Mouse (Mus musculus) lung, embryonic 14.5 days (tissue): Measurements from ENCODE around the gene Nt5c1a. TPM values are rescaled to one million over a fixed set of nuclear protein-coding genes. Genes with fewer than 3 reads are reported as not detected.

Source experiments
- ATAC-seq: fragments of 200-750 bp; cut with Nextera tagmentation; 2 replicates; pipeline ENCODE4 v1.8.0; 2017; ENCODE audit warnings: mild to moderate bottlenecking, moderate TSS enrichment, moderate library complexity; ENCODE audit not compliant: insufficient read depth
- DNase-seq: peaks from one replicate; pipeline ENCODE4 v3.0.0-alpha.2; 2015
- H3K27ac ChIP-seq: fragments of 300-500 bp; sonication (generic); 2 replicates; pipeline ENCODE4 v1.5.1; 2014; ENCODE audit warnings: low read depth, mild to moderate bottlenecking, moderate library complexity
- H3K27me3 ChIP-seq: fragments of 300-500 bp; sonication (generic); 2 replicates; pipeline ENCODE4 v1.6.1; 2014; ENCODE audit warnings: low read length, control low read depth; ENCODE audit not compliant: insufficient read depth
- H3K36me3 ChIP-seq: fragments of 300-500 bp; sonication (generic); 2 replicates; pipeline ENCODE4 v1.6.1; 2014; ENCODE audit warnings: control low read depth; ENCODE audit not compliant: insufficient read depth
- H3K4me1 ChIP-seq: fragments of 300-500 bp; sonication (generic); 2 replicates; pipeline ENCODE4 v1.6.1; 2014; ENCODE audit warnings: antibody characterized with exemption, control low read depth; ENCODE audit not compliant: insufficient read depth
- H3K4me2 ChIP-seq: fragments of 300-500 bp; sonication (generic); 2 replicates; pipeline ENCODE4 v1.6.1; 2014; ENCODE audit warnings: mild to moderate bottlenecking
- H3K4me3 ChIP-seq: fragments of 300-500 bp; sonication (generic); 2 replicates; pipeline ENCODE4 v1.5.1; 2014; ENCODE audit warnings: low read depth, low read length
- H3K9ac ChIP-seq: fragments of 300-500 bp; sonication (generic); 2 replicates; pipeline ENCODE4 v1.6.1; 2014
- H3K9me3 ChIP-seq: fragments of 300-500 bp; sonication (generic); 2 replicates; pipeline ENCODE4 v1.6.1; 2016; ENCODE audit warnings: low read depth, low read length, control low read depth
- CTCF ChIP-seq: IDR thresholded peaks from 2 replicates; pipeline ENCODE4 v1.5.1; 2016; ENCODE audit warnings: antibody characterized with exemption, low read depth
- WGBS: fragments of 180-500 bp; shearing (Covaris S2); extraction: QIAGEN DNeasy Blood & Tissue Kit; methylation state at CpG from one replicate; pipeline ENCODE4 v1.1.7; 2014; 5-methylcytosine and 5-hydroxymethylcytosine counted together
- polyA plus RNA-seq: library from polyadenylated mRNA; unstranded; fragments of >200 nt; fragmentation: Nextera tagmentation; extraction: Ambion mirVana; gene quantifications from 2 replicates; pipeline ENCODE4 v1.2.1, GENCODE M21; 2014

Nt5c1a gene
- polyA plus RNA-seq, 1 experiment from 2014 or later = not detected

DNA sequence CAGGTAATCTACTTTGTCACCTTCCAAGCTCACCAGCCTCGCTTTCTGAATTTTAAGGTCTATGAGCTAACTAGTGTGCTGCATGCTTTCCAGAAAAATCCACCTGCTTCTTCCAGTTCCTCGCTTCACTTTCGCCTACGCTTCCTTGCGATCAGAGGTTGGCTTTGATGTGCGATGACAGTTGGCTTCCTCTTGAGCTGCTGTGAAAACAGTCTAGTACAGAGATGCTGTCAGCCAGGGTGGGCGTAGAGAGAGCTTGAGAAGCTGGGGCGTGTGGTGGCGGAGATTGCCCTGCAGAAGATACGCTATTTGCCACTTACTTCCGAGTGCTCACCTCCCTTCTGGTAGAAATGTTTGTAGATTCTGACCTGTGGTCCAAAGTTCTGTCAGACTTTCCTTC lies 9.0 kb upstream of the Nt5c1a start:
- no peak overlapping the region for H3K9ac ChIP-seq
- H3K27ac ChIP-seq = no peak overlapping the region
- H3K4me3 ChIP-seq = no peak overlapping the region
- H3K4me1 ChIP-seq = no peaks in the 10 kb centered on the region
- no peaks in the 10 kb centered on the region for H3K36me3 ChIP-seq
- H3K27me3 ChIP-seq = peaks cover 7% of the 10 kb centered on the region; the same call in 1 of the 2 replicates
- DNase-seq (no peak), ATAC-seq (no peak)
- no peaks in the 10 kb centered on the region for H3K9me3 ChIP-seq
- WGBS = 59% methylated on average over 11 of the region's 11 CpGs
- no peak for TF ChIP-seq CTCF
- H3K4me2 ChIP-seq = no peak overlapping the region

DNA sequence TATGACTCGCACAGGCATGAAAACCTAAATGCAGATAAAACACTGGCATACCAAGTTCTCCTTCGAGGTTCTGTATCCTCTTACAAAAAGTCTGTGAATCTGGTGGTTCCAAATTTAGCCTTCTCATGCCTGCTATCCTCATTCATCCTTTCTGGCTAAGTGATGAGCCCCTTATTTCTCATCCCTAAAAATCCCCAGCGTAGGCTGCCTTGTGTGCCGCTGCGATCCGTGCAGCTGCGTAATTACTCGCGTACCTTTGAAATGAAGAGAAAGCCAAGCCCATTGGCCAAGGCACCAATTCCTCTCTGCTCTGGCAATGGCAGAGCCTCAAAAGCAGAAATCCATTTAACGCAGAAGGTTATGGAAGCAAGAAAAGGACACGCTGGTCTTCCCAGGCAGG lies 7.5 kb upstream of the Nt5c1a start:
- no peaks in the 10 kb centered on the region for H3K4me1 ChIP-seq
- H3K27me3 ChIP-seq = peaks cover 7% of the 10 kb centered on the region; the same call in 1 of the 2 replicates
- DNase-seq (no peak), ATAC-seq (no peak)
- 87% methylated on average over 11 of the region's 11 CpGs for WGBS
- H3K9me3 ChIP-seq = no peaks in the 10 kb centered on the region
- no peak overlapping the region for H3K4me3 ChIP-seq
- no peak overlapping the region for H3K27ac ChIP-seq
- H3K36me3 ChIP-seq = no peaks in the 10 kb centered on the region
- H3K4me2 ChIP-seq = no peak overlapping the region
- H3K9ac ChIP-seq = no peak overlapping the region
- no peak for TF ChIP-seq CTCF

GRCm38 (mm10) chr4:123196695-123197094 lies 4.6 kb upstream of the Nt5c1a start:
- Histone ChIP-seq H3K9ac (no peak overlapping the region), H3K4me1 (no peaks in the 10 kb centered on the region), H3K9me3 (no peaks in the 10 kb centered on the region), H3K27ac (no peak overlapping the region), H3K27me3 (peaks cover 24% of the 10 kb centered on the region), H3K4me3 (no peak overlapping the region), H3K36me3 (no peaks in the 10 kb centered on the region), H3K4me2 (no peak overlapping the region)
- 44% methylated on average over 6 of the region's 6 CpGs for WGBS
- no peak for TF ChIP-seq CTCF
- no peak for DNase-seq
- ATAC-seq = no peak

GRCm38 (mm10) chr4:123200771-123201185 lies 526 bp upstream of the Nt5c1a start:
- Histone ChIP-seq H3K9ac (no peak overlapping the region), H3K27me3 (peaks cover 34% of the 10 kb centered on the region), H3K4me2 (peak overlapping the region; percentile 60), H3K9me3 (no peaks in the 10 kb centered on the region), H3K36me3 (no peaks in the 10 kb centered on the region), H3K27ac (no peak overlapping the region), H3K4me3 (peak overlapping the region; percentile 35), H3K4me1 (no peaks in the 10 kb centered on the region)
- 2% methylated on average over 15 of the region's 15 CpGs for WGBS
- TF ChIP-seq CTCF = peak; percentile 90
- DNase-seq = peak; percentile 85
- ATAC-seq = no peak

- no peak for TF ChIP-seq CTCF
- no peaks in the 10 kb centered on the region for H3K36me3 ChIP-seq
- WGBS = 9% methylated on average over 8 of the region's 8 CpGs
- H3K4me2 ChIP-seq = peak overlapping the region; percentile 60; the same call in 1 of the 2 replicates
- no peak overlapping the region for H3K27ac ChIP-seq
- no peak for ATAC-seq
- H3K27me3 ChIP-seq = peaks cover 31% of the 10 kb centered on the region
- H3K9me3 ChIP-seq = no peaks in the 10 kb centered on the region
- H3K4me3 ChIP-seq = no peak overlapping the region
- DNase-seq = no peak
- no peak overlapping the region for H3K9ac ChIP-seq
- H3K4me1 ChIP-seq = no peaks in the 10 kb centered on the region
Observed at GRCm38 (mm10) chr4:123202094-123202420, 753 bp downstream of the Nt5c1a start.

DNA sequence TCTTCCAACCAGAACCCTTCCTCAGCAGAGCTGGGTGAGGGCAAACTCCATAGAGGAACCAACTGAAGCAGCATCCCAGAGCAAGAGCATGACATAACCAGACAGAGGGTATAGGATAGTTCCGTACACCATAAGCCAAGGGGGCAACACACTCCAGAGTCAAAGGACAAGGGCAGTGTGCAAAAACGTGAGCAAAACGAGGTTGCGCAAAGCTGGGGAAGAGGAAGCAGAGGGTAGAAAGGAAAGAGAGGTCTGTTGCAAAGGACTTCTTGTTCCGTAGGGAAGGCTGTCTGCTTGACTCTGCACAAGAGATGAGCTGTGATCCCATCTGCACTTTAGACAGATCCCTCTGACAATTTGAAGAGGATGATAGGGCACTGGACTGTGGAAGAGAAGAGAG lies 6.0 kb downstream of the Nt5c1a start:
- DNase-seq (no peak), ATAC-seq (no peak)
- TF ChIP-seq CTCF = no peak
- no peaks in the 10 kb centered on the region for H3K9me3 ChIP-seq
- peaks cover 9% of the 10 kb centered on the region; the same call in 1 of the 2 replicates for H3K27me3 ChIP-seq
- H3K9ac ChIP-seq = no peak overlapping the region
- no peaks in the 10 kb centered on the region for H3K36me3 ChIP-seq
- H3K4me3 ChIP-seq = no peak overlapping the region
- H3K4me1 ChIP-seq = no peaks in the 10 kb centered on the region
- no peak overlapping the region for H3K27ac ChIP-seq
- WGBS = 61% methylated on average over 5 of the region's 5 CpGs
- H3K4me2 ChIP-seq = no peak overlapping the region

DNA sequence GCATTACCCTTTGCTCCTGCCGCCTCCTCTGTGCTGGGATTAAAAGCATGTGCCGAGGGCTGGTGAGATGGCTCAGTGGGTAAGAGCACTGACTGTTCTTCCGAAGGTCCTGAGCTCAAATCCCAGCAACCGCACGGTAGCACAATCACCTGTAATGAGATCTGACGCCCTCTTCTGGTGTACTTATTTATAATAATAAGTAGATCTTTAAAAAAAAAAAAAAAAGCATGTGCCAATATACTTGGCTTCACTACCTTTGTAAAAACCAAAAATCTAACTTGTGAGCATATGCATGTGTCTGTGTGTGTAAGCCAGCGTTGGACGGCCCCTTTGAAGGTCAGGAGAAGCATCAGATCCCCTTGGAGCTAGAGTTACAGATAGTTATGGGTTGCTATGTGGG lies 9.7 kb downstream of the Nt5c1a start:
- Histone ChIP-seq H3K9ac (no peak overlapping the region), H3K9me3 (no peaks in the 10 kb centered on the region), H3K36me3 (no peaks in the 10 kb centered on the region), H3K27me3 (no peaks in the 10 kb centered on the region; the same call in 1 of the 2 replicates), H3K27ac (no peak overlapping the region), H3K4me1 (no peaks in the 10 kb centered on the region), H3K4me2 (no peak overlapping the region), H3K4me3 (no peak overlapping the region)
- WGBS = 53% methylated on average over 8 of the region's 8 CpGs
- TF ChIP-seq CTCF = no peak
- DNase-seq = no peak
- ATAC-seq = no peak

DNA sequence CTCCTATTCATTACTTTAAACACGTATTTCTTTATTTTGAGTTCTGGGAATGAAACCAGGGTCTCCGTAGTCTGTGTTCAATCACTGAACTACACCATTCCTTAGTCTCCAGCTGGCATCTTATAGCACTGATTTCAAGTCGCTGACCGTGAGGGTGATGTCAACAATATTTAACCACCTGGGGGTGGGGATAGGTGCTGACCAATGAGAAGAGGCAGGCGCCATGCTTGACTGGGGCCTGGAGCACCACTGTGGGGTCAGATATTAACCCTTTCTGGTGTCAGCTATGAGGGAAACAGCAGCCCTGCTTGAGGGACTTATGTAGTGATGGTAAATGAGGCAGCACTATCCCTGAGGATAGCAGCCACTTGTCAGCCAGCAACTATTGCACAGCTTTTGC lies 10.1 kb downstream of the Nt5c1a start:
- TF ChIP-seq CTCF = no peak
- Histone ChIP-seq H3K9me3 (no peaks in the 10 kb centered on the region), H3K4me3 (no peak overlapping the region), H3K27me3 (no peaks in the 10 kb centered on the region; the same call in 1 of the 2 replicates), H3K4me1 (no peaks in the 10 kb centered on the region), H3K9ac (no peak overlapping the region), H3K4me2 (no peak overlapping the region), H3K27ac (no peak overlapping the region), H3K36me3 (no peaks in the 10 kb centered on the region)
- ATAC-seq (no peak), DNase-seq (no peak)
- WGBS = 42% methylated on average over 5 of the region's 5 CpGs
